Mouse (Mus musculus): Measurements from ENCODE around the gene Izumo1r. TPM values are rescaled to one million over a fixed set of nuclear protein-coding genes. Genes with fewer than 3 reads are reported as not detected.

Izumo1r gene
- polyA plus RNA-seq, 1 experiment from 2014 or later: not detected

Other genes starting within 250 kb of the Izumo1r start
- 0.13 and 0.49 TPM in 2 replicates for gene Piwil4, start 163.2 kb downstream of the Izumo1r start, polyA plus RNA-seq (2014; fragmentation: Nextera tagmentation; extraction: Ambion mirVana)
- 6.5 and 6.7 TPM in 2 replicates for gene Fut4, start 151.6 kb downstream of the Izumo1r start, polyA plus RNA-seq (2014; fragmentation: Nextera tagmentation; extraction: Ambion mirVana)
- gene 1700012B09Rik, start 132.9 kb downstream of the Izumo1r start, polyA plus RNA-seq (2014; fragmentation: Nextera tagmentation; extraction: Ambion mirVana): not detected in 2 replicates
- 29.6 and 33.3 TPM in 2 replicates for gene Mre11a, start 119.3 kb downstream of the Izumo1r start, polyA plus RNA-seq (2014; fragmentation: Nextera tagmentation; extraction: Ambion mirVana)
- 47.9 and 52.0 TPM in 2 replicates for gene Ankrd49, start 119.1 kb downstream of the Izumo1r start, polyA plus RNA-seq (2014; fragmentation: Nextera tagmentation; extraction: Ambion mirVana)
- gene Gpr83, start 43.7 kb downstream of the Izumo1r start, polyA plus RNA-seq (2014; fragmentation: Nextera tagmentation; extraction: Ambion mirVana): 0.44 and 0.69 TPM in 2 replicates
- 54.5 and 60.3 TPM in 2 replicates for gene Panx1, start 141.5 kb upstream of the Izumo1r start, polyA plus RNA-seq (2014; fragmentation: Nextera tagmentation; extraction: Ambion mirVana)
- not detected in 2 replicates for gene Hephl1, start 208.2 kb upstream of the Izumo1r start, polyA plus RNA-seq (2014; fragmentation: Nextera tagmentation; extraction: Ambion mirVana)